Mouse (Mus musculus) midbrain, embryonic 11.5 days (tissue): ENCODE results near the gene Zfp706. TPM values are rescaled to one million over a fixed set of nuclear protein-coding genes. Genes with fewer than 3 reads are reported as not detected.

Source experiments
- ATAC-seq: fragments of 200-750 bp; cut with Nextera tagmentation; 2 replicates; pipeline ENCODE4 v1.8.0; 2017; ENCODE audit warnings: moderate TSS enrichment, moderate library complexity; ENCODE audit not compliant: low FRiP score
- DNase-seq: peaks from one replicate; pipeline ENCODE4 v3.0.0; 2015; ENCODE audit warnings: low spot score; ENCODE audit errors: missing footprints
- H3K27ac ChIP-seq: fragments of 300-500 bp; sonication (generic); 2 replicates; pipeline ENCODE4 v1.5.1; 2014; ENCODE audit warnings: low read depth, low read length
- H3K27me3 ChIP-seq: fragments of 300-500 bp; sonication (generic); 2 replicates; pipeline ENCODE4 v1.6.1; 2014; ENCODE audit warnings: mild to moderate bottlenecking, low read length, moderate library complexity, mixed read lengths; ENCODE audit not compliant: control insufficient read depth, insufficient read depth
- H3K36me3 ChIP-seq: fragments of 300-500 bp; sonication (generic); 2 replicates; pipeline ENCODE4 v1.6.1; 2014; ENCODE audit warnings: mild to moderate bottlenecking, low read length, moderate library complexity, mixed read lengths; ENCODE audit not compliant: control insufficient read depth, insufficient read depth
- H3K4me1 ChIP-seq: fragments of 300-500 bp; sonication (generic); 2 replicates; pipeline ENCODE4 v1.6.1; 2014; ENCODE audit warnings: low read length; ENCODE audit not compliant: control insufficient read depth, insufficient read depth
- H3K4me2 ChIP-seq: fragments of 300-500 bp; sonication (generic); 2 replicates; pipeline ENCODE4 v1.6.1; 2014; ENCODE audit warnings: mild to moderate bottlenecking, moderate library complexity
- H3K4me3 ChIP-seq: fragments of 300-500 bp; sonication (generic); 2 replicates; pipeline ENCODE4 v1.5.1; 2014; ENCODE audit warnings: low read depth, low read length
- H3K9ac ChIP-seq: fragments of 300-500 bp; sonication (generic); 2 replicates; pipeline ENCODE4 v1.6.1; 2014; ENCODE audit warnings: low read length
- H3K9me3 ChIP-seq: fragments of 300-500 bp; sonication (generic); 2 replicates; pipeline ENCODE4 v1.6.1; 2016; ENCODE audit warnings: low read length; ENCODE audit not compliant: control insufficient read depth
- WGBS: fragments of 180-500 bp; shearing (Covaris S2); extraction: QIAGEN DNeasy Blood & Tissue Kit; methylation state at CpG from one replicate; pipeline ENCODE4 v1.1.7; 2014; 5-methylcytosine and 5-hydroxymethylcytosine counted together
- polyA plus RNA-seq: library from polyadenylated mRNA; unstranded; fragments of >200 nt; fragmentation: Nextera tagmentation; extraction: Ambion mirVana; gene quantifications from 2 replicates; pipeline ENCODE4 v1.2.1, GENCODE M21; 2014

Gene Zfp706
- polyA plus RNA-seq, 1 experiment from 2014 or later, result 440 TPM

DNA sequence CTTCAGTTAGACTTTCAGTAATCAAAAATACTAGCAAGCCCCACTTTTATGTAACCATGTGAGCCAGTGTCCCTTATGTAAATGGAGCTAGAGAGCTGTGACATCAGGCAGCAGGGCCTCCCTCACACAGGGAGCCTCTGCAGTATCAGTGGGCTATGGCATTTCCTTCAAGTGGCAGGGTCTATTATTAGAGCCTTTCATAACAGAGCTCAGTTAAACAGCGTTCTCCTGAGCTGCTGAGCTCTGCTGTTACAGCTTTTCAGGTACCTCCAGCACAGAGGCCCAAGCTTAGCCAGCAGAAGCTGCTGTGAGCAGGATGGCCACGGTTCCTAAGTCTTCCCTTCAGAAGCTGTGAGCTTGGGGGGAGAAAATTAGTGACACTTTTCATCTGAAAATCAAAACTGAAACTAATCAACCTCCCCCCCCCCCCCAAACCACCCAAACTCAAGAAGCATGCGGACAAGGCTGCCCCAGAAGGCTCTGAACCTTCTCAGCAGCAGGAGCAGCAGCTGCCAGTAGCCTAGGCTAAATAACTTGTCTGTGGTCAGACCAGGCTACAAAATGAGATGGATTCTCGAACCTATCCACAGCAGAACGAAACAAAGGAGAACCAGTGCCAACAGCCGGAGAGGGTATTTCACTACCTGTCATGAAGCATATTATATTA lies 20.2 kb downstream of the Zfp706 start:
- H3K4me1 ChIP-seq, result peaks cover 19% of the 10 kb centered on the region
- no peak overlapping the region for H3K4me2 ChIP-seq
- no peak overlapping the region for H3K9ac ChIP-seq
- H3K27me3 ChIP-seq, result no peaks in the 10 kb centered on the region
- H3K36me3 ChIP-seq, result no peaks in the 10 kb centered on the region
- H3K9me3 ChIP-seq, result no peaks in the 10 kb centered on the region
- DNase-seq (no peak), ATAC-seq (no peak)
- H3K27ac ChIP-seq, result peak overlapping the region; percentile 5; the same call in 1 of the 2 replicates
- no peak overlapping the region for H3K4me3 ChIP-seq
- 76% methylated on average over 6 of the region's 6 CpGs for WGBS

- Histone ChIP-seq H3K9me3 (no peaks in the 10 kb centered on the region), H3K4me1 (peaks cover 13% of the 10 kb centered on the region), H3K4me2 (no peak overlapping the region), H3K27me3 (no peaks in the 10 kb centered on the region), H3K27ac (no peak overlapping the region), H3K9ac (no peak overlapping the region), H3K36me3 (no peaks in the 10 kb centered on the region), H3K4me3 (no peak overlapping the region)
- DNase-seq (no peak), ATAC-seq (no peak)
- WGBS, result 79% methylated on average over 6 of the region's 6 CpGs
Observed at GRCm38 (mm10) chr15:36985567-36985925, 22.0 kb downstream of the Zfp706 start.

DNA sequence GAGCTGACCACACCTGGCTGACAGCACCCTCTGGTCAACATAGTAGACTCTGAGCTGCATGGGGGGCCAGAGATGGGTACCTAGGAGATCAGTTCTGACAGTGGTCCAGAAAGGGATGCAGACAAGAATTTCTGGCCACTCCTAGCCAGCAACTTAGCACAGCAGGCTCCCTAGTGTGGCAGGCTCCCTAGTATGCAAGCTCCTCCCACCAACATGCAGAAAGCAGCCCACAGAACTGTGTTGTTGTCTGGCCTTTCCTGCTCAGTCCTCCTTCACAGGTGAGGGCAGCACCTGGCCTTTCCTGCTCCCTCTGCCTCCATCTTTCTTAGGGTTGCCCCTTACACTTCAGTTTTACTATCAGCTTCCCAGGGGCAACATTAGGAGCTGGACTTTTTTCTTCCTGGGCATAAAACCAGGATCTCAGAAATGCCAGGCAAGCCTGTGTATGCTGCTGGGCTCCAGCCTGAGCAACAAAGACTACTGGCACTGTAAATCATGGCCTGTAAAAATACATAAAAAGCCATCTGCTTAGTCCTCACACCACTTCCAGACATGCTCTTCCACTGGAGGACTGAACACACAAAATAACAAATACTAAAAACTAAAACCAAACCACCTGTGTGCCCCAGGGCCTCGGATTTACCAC lies 22.5 kb downstream of the Zfp706 start:
- H3K36me3 ChIP-seq, result no peaks in the 10 kb centered on the region
- no peak overlapping the region for H3K4me3 ChIP-seq
- H3K9ac ChIP-seq, result no peak overlapping the region
- H3K27ac ChIP-seq, result no peak overlapping the region
- H3K4me1 ChIP-seq, result peaks cover 13% of the 10 kb centered on the region
- H3K9me3 ChIP-seq, result no peaks in the 10 kb centered on the region
- H3K4me2 ChIP-seq, result no peak overlapping the region
- ATAC-seq (no peak), DNase-seq (no peak)
- 77% methylated on average over 1 of the region's 1 CpGs for WGBS
- H3K27me3 ChIP-seq, result no peaks in the 10 kb centered on the region

GRCm38 (mm10) chr15:36983455-36983854 lies 24.1 kb downstream of the Zfp706 start:
- Histone ChIP-seq H3K9me3 (no peaks in the 10 kb centered on the region), H3K4me2 (no peak overlapping the region), H3K4me3 (no peak overlapping the region), H3K36me3 (no peaks in the 10 kb centered on the region), H3K4me1 (peaks cover 10% of the 10 kb centered on the region), H3K27ac (no peak overlapping the region), H3K27me3 (no peaks in the 10 kb centered on the region), H3K9ac (no peak overlapping the region)
- no peak for ATAC-seq
- DNase-seq, result no peak
- 70% methylated on average over 3 of the region's 3 CpGs for WGBS

DNA sequence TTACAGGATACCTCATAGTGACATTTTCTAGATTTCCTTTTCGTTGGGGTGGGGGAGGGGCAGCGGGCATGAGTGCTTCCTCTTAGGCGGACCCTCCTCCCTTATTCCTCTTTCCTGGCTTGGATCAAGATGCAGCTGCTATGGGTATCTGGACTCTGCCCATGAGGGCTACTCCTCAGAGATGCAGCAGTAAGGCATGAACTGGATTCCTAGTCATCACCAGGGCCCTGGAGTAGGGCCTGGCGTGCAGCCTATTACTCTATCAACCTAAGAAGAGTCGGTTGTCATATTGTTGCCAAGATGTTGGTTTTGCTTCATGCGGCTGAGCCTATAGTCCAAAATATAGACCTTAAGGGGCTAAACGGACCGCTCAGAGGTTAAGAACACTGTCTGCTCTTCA lies 27.3 kb downstream of the Zfp706 start:
- H3K4me3 ChIP-seq, result peak overlapping the region; percentile 31
- H3K9ac ChIP-seq, result peak overlapping the region; percentile 49; the same call in 1 of the 2 replicates
- 44% methylated on average over 8 of the region's 8 CpGs for WGBS
- no peaks in the 10 kb centered on the region for H3K27me3 ChIP-seq
- H3K4me1 ChIP-seq, result peaks cover 6% of the 10 kb centered on the region
- no peaks in the 10 kb centered on the region for H3K36me3 ChIP-seq
- DNase-seq (peak; percentile 85), ATAC-seq (peak; percentile 62)
- H3K4me2 ChIP-seq, result peak overlapping the region; percentile 52
- no peaks in the 10 kb centered on the region for H3K9me3 ChIP-seq
- H3K27ac ChIP-seq, result no peak overlapping the region

- H3K4me1 ChIP-seq, result peaks cover 6% of the 10 kb centered on the region
- no peak overlapping the region for H3K27ac ChIP-seq
- H3K9ac ChIP-seq, result peak overlapping the region; percentile 49
- no peaks in the 10 kb centered on the region for H3K9me3 ChIP-seq
- ATAC-seq (peak; percentile 92), DNase-seq (peak; percentile 90)
- no peaks in the 10 kb centered on the region for H3K36me3 ChIP-seq
- H3K4me2 ChIP-seq, result peak overlapping the region; percentile 52
- WGBS, result 5% methylated on average over 20 of the region's 20 CpGs
- no peaks in the 10 kb centered on the region for H3K27me3 ChIP-seq
- H3K4me3 ChIP-seq, result peak overlapping the region; percentile 31
Observed at GRCm38 (mm10) chr15:36979488-36980201, 27.9 kb downstream of the Zfp706 start.

DNA sequence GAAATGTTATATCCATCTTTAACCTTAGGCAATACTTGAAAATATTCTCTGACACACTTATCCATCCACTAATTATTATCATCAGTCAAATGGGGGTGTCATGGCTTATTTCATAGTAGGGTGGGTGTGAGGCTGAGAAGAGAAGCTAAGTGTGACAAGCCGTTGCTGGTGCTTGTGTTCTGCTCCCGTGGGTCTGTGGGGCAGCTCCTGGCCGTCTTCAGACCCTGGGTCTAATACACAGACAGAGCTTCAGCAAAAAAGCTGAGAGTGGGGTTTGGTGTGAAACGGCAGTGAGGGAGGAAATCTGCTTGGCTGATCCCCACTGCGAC lies 28.4 kb downstream of the Zfp706 start:
- peak overlapping the region; percentile 49; the same call in 1 of the 2 replicates for H3K9ac ChIP-seq
- ATAC-seq (peak; percentile 26; the same call in 1 of the 2 replicates), DNase-seq (no peak)
- H3K27me3 ChIP-seq, result no peaks in the 10 kb centered on the region
- H3K4me2 ChIP-seq, result peak overlapping the region; percentile 52
- H3K9me3 ChIP-seq, result no peaks in the 10 kb centered on the region
- 37% methylated on average over 5 of the region's 5 CpGs for WGBS
- no peak overlapping the region for H3K4me3 ChIP-seq
- no peak overlapping the region for H3K27ac ChIP-seq
- no peaks in the 10 kb centered on the region for H3K36me3 ChIP-seq
- peaks cover 6% of the 10 kb centered on the region for H3K4me1 ChIP-seq

GRCm38 (mm10) chr15:36977823-36978222 lies 29.8 kb downstream of the Zfp706 start:
- Histone ChIP-seq H3K4me1 (peaks cover 6% of the 10 kb centered on the region), H3K9me3 (no peaks in the 10 kb centered on the region), H3K4me2 (no peak overlapping the region), H3K36me3 (no peaks in the 10 kb centered on the region), H3K27me3 (no peaks in the 10 kb centered on the region), H3K9ac (no peak overlapping the region), H3K27ac (no peak overlapping the region), H3K4me3 (no peak overlapping the region)
- no peak for ATAC-seq
- 81% methylated on average over 8 of the region's 8 CpGs for WGBS
- no peak for DNase-seq

DNA sequence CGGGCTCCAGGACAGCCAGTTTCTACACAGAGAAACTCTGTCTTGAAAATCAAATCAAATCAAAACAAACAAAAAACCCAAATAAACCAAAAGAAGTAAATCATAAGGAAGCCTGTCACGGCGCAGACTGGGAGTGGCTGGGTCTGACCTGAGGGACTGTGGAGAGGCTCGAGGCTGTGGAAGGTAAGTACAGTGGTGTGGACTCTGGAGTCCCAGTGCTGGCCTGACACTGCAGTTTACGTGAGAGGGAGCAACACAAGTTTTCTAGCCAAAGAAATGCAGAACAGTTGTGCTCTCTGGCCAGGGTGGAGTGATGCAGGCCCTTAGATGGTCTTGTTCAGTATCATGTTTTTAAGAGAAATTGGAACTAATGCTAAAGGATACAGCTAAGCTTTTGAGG lies 31.9 kb downstream of the Zfp706 start:
- no peak overlapping the region for H3K4me3 ChIP-seq
- DNase-seq (no peak), ATAC-seq (no peak)
- no peak overlapping the region for H3K27ac ChIP-seq
- peaks cover 7% of the 10 kb centered on the region for H3K4me1 ChIP-seq
- 87% methylated on average over 5 of the region's 5 CpGs for WGBS
- H3K4me2 ChIP-seq, result no peak overlapping the region
- no peaks in the 10 kb centered on the region for H3K36me3 ChIP-seq
- H3K9me3 ChIP-seq, result no peaks in the 10 kb centered on the region
- no peaks in the 10 kb centered on the region for H3K27me3 ChIP-seq
- no peak overlapping the region for H3K9ac ChIP-seq
